Mouse (Mus musculus): ENCODE results near the gene Toe1.

- TF ChIP-seq CTCF (IDR thresholded peaks at IDR 0.05; ENCODE audit: control insufficient read depth, insufficient read depth, low read length) = no peak
- TF ChIP-seq POLR2A (IDR thresholded peaks at IDR 0.05; ENCODE audit: borderline replicate concordance, control insufficient read depth, low read depth, low read length) = peak; percentile 30; the same call in 1 of the 2 replicates
These were observed 17.1 kb upstream of the Toe1 start for GRCm38 (mm10) chr4:116824541-116825004.
